Mouse (Mus musculus): ENCODE measurements around the gene Sp140.
"Not testable (repeated sequence)": the region's sequence is repeated elsewhere in the genome, so short reads cannot be mapped to it uniquely, and the experiment has no call there.

Sp140 gene

DNA sequence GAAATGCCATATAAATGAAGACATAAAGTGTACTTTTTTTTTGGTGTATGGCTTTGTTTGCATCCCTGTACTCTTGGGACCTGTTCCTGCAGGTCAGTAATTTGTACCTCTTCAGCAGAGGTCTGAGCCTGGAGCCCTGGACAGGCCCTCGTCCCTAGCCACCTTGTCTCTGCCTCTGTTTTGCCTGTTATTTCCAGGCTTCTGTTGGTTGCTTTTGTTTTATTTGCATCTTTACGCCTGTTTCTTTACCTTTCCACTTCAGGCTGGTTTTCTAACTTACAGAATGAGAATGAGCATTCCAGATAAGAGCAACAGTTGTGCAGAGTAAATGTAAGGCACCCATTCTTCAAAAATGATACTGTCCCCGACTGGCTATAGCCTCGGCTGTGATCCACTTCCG is at the start of gene Sp140:
Sp140 (plus strand) TSS at position 301 of the 400 bp plus-strand sequence.
- not testable (repeated sequence) for DNase-seq (ENCODE audit: low spot score)

DNA sequence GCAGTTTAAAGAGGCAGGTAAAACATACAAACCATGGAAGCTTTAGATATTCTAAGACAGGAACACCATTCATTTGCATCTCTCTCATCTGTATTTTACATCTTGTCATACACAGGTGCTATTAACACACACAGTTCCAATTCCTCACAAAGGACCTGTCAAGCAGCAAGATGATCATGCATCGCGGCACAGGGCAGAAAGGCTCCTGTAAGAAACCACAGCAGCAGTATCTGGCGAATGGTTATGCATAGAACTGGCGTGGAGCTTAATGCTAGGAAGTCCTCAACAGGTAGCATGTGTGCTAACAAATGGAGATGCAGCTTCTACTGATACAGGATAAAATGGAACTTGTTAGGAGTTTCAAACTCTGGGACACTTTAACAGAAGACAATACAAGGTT is 44.9 kb upstream of the Sp140 start:
- DNase-seq (ENCODE audit: low spot score): peak; percentile 12

DNA sequence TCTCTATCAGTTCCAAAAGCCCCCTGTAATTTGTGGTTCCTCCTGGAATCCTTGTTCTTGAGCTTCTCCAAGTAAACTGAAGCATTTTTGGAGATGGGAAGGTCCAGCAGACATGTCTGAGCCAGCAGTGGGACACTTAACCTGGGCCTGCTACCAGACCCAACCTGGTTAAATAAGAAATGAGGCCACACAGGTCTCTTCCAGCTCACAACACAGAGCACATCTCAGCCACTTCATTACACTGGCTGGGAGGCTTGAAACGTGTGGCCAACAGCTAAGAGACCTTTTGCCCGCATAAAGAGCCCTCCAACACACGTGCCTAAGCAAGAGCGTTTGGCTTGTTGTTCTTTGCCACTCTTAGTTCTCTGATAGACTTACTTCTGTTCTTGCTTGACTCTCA is 26.6 kb upstream of the Sp140 start:
- not testable (repeated sequence) for DNase-seq (ENCODE audit: low spot score)

DNA sequence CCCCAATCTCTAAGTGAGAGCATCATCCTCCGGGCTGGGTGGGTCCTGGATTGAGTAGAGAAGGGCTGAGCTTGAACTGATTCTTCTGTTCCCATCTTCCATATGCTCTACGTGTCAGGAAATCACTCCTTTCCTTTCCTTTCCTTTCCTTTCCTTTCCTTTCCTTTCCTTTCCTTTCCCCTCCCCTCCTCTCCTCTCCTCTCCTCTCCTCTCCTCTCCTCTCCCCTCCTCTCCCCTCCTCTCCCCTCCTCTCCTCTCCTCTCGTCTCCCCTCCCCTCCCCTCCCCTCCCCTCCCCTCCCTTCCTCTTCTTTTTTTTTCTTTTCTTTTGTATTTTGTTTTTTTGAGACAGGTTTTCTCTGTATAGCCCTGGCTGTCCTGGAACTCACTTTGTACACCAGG is 24.8 kb upstream of the Sp140 start, which contains the start of gene G530012D18Rik:
G530012D18Rik (plus strand) TSS at position 301 of the 400 bp plus-strand sequence.
- not testable (repeated sequence) for DNase-seq (ENCODE audit: low spot score)

DNA sequence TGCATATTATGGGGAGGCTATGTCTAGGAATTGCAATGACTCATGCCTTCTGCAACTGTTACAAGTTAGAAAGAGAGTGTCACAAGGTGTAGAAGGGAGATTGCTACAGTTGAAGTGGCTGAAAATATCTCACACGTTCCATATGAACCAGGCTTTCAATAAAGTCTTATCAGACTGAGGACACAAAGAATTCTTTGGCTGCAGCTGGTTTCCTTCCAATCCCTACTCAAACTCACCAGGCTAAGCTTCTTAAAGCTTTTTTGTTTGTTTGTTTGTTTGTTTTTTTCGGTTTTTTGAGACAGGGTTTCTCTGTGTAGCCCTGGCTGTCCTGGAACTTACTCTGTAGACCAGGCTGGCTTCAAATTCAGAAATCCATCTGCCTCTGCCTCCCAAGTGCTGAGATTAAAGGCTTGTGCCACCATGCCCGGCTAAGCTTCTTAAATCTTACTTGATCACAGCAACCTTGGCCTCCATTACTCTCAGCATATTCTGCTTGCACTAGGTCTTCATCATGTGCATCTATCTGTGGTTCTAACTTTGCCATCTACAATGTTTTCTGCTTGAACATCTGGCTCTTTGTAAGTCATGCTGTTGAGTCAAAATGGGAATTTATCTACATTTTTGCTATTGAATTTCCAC is 21.7 kb upstream of the Sp140 start:
- not testable (repeated sequence) for DNase-seq (ENCODE audit: low spot score)

DNA sequence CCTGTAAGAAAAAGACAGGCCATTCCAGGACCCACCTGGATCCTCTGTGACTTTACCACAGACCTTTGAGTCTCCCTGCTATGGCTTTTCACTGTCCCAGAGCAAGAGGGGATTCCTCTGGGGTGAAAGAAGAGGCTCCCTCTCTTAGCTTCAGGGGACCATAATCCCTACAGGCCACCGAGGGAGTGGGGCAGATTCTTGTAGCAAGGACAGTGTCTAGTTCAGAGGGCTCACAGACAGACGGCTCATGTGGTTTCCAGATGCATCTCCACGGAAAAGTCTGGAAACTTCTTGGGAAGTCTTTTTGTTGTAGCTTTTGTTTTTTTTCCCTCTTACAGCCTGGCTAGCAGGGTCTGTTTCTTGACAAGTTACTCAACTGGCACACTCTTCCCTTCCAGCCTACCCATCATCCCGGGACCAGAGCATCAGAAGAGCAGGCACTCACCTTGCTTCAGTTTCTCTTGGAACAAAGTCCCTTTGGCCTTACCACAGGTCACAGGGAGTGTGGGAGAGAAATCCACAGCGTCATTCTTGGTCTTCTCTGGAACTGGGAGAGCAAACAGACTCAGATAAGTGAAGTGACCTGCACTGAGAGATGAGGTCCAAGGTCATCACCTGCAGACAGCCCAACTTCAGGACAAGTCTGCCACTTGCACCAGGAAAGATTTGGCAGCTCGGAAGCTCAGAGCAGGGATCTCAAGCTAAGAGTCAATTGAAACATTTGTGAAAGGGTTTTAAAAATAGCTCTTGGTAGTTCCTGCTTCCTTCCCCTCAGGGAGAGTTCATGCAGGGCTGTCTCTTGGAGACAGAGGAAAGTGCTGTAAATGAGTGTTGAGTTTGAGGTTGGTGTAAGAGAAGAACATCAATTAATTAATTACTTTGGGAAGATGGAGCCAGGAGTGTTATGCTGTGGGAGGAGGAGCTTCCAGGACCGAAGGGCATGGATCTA is 20.7 kb upstream of the Sp140 start:
- not testable (repeated sequence) for DNase-seq (ENCODE audit: low spot score)

DNA sequence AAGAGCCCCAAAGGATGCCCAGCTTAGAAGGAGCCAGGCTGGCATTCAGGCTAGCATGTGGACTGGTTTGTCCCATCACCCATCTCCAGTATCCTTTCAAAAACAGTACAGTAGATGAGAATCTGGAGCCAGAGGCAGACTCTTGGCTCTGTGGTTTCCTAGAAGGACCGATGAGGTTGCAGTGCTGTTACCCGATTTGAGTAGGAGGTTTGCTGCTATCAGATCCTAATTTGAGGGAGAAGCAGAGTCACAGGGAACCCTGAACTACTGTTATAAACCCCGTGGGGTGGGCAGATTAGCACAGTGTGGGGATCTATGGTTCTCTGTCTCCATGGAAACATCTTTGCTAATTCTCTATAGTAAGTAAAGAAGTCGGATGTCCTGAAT is 20.0 kb upstream of the Sp140 start:
- not testable (repeated sequence) for DNase-seq (ENCODE audit: low spot score)

DNA sequence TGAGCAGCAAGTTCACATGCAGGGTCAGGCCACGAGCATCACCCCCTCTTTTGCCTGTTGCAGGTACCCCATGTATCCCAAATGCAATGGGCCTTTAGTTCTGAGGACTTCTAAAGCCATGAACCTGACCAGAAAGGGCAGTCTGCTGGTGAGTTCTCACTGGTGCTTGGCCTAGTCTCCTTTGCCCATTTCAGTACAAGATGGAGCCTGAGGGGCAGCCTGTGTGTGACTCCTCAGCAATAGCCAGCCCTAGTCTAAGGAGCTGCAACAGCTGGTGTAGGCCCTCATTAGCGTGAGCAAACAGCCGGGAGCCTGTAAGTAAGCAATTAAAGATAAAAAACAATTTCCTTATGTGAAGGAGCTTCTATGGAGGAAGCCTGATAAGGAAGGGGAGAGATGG is 19.6 kb upstream of the Sp140 start:
- DNase-seq (ENCODE audit: low spot score): not testable (repeated sequence)

DNA sequence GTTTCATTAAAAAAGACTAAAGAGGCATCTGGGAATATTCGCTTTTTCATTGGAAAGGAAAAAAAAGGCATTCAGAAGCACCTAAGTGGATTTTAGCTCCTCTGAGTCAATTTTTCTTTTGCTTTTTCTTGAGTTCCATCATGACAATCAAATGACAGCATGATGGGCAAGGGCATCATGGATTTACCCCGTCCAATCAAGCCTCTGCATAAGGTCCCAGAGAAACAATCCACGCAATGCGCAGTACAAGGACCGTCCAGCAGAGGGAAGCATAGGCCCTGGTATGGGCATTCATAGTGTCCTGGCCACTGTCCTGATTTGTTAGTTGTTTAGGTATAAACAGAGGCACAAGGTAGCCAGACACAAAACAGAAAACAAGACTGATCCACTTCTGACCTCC is 18.7 kb upstream of the Sp140 start:
- DNase-seq (ENCODE audit: low spot score): not testable (repeated sequence)

DNA sequence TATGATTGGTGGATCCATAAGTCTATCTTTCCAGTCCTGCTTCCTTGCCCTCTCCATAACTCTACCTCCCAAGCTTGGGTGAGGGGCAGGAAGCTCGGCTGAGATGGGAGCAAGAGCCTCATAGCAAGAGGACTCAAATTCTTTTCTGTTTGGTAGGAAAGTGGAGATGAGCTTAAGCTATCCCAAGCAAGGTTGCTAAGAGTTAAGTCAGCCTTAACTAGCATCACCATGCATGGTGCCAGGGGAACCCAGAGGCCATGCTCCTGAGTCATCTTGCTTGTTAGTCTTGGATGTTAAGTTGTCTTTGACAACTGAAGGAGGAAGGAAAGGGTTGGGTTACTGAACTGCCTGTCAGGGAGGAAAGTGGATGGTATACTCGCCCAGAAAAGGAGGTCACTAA is 11.5 kb upstream of the Sp140 start:
- DNase-seq (ENCODE audit: low spot score): not testable (repeated sequence)

DNA sequence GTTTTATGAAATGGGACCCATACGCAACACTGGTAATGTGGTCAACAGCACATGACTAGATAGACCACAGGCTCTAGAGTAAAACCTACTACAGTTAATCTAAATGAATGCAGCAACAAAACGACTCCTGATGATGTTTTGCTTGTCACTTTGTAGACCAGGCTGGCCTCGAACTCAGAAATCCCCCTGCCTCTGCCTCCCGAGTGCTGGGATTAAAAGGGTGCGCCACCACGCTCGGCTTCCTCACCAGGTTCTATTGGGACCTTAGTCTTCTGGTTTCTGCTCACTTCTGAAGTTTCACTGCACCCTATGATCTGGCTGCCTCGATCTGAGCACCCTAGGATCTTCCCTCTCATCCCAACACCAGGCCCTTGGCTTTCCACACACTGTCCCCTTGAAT is 7.7 kb upstream of the Sp140 start:
- DNase-seq (ENCODE audit: low spot score): not testable (repeated sequence)

DNA sequence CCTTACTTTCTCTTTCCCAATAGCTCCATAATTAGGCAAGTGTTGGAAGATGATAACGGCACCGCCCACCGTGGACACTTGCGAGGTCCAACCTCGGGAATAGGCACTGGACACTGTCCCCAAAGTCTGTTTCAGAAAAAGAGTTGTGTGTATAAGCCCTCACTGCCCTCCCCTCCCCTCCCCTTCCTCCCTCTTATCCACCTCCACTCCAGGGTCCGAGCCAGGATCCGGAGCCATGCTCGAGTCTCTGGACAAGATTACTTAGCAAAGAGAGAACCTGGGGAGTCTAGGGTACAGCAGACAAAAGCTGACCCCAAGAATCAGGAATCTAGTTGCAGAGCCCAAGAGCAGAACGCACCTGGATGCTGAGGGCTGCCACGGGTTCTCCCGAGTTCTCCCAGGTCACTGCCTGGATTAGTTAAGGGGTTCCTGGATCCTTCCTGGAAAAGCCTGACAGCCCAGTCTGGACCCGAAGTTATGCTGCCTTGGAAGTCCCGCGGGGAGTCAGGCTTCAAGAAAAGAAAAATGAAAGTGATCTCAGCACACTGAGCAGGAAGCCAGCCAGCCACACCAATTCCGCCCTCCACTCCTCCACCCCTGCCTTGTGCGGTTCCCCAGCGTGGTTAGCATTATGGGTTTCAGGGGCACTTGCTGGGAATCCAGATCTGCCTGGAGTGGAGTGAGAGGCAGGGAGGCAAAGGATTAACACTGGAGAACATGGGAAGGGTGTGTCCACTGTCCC is 1.7 kb upstream of the Sp140 start, which contains the start of gene Sp110:
Sp110 (minus strand) TSS at position 547 of the 742 bp plus-strand sequence.
- DNase-seq (ENCODE audit: low spot score): not testable (repeated sequence)

DNA sequence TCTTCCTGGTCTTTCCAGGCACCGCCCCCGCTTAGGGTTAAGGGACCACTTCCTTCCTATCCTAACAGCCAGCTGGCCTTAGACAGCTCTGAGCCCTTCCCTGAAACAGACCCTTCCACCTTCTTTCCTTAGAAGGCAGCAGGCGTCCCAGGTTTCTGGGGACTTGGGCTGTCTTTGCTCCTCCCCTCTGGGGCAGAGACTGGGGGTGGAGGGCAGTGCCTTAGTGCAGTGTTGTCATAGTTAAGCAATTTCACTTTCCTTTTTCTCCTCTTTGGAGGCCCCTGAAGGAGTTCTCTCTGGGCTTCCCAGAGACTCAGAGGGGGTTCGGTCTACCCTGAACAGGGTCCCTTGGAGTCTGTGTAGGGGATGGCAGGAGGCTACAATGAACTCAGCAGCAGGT is 616 bp downstream of the Sp140 start:
- DNase-seq (ENCODE audit: low spot score): peak; percentile 27

DNA sequence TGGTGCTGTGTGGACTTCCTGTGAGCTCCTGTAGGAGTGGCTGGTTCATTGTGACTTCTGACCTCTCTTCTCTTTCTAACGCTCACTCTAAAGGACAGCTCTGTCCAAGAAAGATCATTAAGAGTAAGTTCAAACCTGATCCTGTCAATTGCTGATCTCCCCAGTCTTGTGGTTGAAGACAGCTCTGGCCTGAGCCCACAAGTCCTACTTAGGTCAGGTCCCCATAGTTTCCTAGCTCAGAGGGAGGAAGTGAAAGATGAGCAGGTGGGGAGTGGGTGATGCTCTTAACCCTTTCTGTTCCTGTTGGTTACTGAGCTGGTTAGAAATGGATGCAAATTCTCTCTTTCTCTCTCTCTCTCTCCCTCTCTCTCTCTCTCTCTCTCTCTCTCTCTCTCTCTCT is 4.2 kb downstream of the Sp140 start:
- DNase-seq (ENCODE audit: low spot score): not testable (repeated sequence)

DNA sequence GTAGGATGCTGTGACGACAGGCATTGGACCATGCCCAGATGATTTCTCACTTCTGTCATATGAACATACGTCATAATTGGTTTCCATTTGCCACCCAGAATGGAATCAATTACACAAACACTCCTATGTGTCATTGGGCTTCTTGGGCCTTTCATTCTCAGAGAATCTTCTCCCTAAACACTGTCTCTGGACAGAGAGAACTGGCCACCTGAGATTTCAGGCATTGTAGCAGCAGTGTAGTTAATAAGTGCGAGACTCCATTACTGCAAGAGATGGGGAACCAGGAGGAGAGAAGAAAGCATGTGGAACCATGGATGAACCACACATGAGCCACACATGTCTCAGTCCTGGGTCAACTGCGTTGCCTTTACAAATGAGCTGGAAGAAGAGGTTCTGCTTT is 8.2 kb downstream of the Sp140 start:
- DNase-seq (ENCODE audit: low spot score): not testable (repeated sequence)

DNA sequence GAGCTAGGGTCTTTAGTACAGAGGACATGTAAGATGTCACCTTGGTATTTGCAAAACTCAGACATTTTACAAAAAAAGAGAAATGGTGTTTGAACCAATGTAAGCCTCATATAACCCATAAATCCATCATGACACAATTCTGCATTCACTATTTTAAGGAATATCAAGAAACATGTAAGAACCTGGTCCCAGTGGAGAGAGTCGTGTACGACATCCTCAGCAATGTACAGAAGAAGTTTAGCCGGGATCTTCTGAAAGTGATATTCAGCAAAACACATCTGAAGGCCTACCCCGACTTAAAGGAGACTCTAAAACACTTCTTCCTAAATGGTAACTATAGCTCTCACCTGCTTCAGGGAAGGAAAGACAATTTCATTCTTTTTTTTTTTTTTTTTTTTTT is 10.4 kb downstream of the Sp140 start:
- not testable (repeated sequence) for DNase-seq (ENCODE audit: low spot score)

DNA sequence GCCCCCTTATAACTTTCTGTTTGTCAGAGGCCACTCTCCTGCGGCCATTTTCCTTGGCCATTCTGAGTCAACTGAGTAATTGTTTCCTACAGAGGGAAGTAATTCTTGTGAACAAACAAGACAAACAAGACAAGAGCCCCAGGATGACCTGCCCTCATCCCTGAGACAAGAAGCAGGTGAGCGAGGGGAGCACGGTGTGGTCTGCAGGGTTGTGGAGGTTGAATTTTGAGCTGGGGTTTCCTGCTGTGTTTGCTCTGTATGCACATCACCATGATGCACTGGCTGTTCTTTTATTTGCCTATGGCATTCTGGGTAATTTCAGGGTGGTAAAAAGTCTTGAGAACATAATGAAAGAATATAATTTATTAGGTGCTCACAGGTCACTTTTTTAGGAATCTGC is 14.9 kb downstream of the Sp140 start:
- DNase-seq (ENCODE audit: low spot score): not testable (repeated sequence)

DNA sequence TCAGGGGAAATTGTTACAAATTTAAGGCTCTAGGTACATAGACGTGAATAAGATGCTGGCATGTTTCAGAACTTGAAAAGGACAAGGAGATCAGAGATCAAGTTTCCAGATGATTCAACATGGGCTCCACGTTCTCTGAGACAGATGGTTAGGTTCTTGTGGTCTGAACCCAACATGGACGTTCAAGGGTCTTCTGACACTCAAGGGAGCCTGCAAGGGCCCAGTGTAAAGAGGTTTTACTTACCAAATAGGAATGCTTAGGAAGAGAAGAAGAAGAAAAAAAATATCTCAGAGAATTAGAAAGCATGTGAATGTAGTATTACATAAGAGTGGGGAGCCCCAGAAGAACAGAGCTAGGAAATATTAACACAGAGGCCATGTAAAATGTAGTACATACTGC is 15.6 kb downstream of the Sp140 start:
- DNase-seq (ENCODE audit: low spot score): not testable (repeated sequence)

DNA sequence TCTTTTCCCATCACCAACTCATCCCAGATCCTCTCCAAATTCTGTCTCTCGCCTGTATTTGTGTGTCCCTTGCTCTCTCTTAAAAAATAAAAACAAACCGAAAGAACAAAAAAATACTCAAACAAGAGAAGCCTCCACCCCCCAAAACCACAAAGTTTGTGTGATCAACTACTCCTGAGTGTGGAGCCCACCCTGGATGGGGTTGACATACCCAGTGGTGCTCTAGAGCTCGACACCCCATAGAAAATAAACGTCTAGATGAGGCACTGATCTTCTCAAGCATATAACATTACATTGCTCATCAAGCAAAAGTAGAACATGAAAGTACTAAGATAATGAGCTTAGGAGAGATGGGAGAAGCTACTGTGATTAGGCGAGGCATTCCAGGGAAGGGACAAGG is 17.0 kb downstream of the Sp140 start:
- DNase-seq (ENCODE audit: low spot score): not testable (repeated sequence)

DNA sequence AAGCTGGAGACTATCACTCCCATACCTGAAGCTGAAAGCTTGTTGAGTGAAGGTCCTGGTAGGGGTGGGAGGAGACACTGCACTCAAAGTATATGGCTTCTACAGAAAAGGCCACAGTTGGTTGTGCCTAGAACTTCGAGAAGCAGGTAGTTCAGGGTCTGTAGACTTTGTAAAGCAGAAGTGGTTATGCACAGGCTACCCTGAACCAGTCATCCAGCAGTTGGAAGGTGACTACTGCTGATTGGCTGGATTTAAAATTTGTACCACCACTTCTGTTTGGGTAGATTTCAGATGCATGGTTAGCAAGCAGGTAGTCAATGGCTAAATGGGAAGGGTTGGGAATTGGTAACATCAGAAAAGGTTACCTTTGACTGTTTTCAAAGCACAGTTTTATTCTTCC is 18.5 kb downstream of the Sp140 start:
- DNase-seq (ENCODE audit: low spot score): not testable (repeated sequence)

DNA sequence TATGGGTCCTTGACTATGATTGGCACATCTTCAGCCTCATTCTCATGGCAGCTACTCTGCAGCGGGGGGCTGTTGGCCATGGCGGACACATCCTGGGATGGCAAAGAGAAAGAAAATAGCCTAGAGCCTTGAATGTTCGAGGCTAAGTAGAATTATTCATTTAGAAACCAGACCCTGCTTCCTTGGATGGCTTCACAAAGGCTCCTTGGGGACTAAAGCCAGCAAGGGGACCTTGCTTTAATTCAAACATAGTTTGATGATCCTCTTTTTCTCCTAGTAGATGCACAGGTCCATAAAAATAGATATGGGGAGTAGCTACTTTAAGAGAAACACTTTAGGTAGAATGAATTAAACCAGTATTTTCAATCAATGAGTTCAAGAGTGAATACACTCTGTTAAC is 36.8 kb downstream of the Sp140 start:
- not testable (repeated sequence) for DNase-seq (ENCODE audit: low spot score)

DNA sequence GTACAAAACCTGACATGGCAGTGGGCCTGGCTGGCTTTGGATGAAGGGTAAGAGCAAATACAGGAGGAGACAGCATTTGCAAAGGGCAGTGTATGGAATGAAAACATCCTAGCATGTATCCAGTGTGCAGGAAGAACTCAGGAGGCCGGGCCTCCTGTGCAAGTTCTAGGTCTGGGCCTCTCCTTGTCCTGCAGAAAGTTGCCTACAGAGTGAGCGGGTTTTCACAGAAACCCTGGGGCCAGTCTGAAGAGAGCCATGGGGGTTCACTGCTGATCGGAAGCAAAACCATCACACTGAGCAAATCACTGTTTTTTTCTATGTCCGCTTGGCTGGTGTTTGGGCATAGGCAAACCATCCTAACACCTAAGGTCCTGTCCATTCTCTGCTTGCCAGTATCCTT is 38.0 kb downstream of the Sp140 start:
- DNase-seq (ENCODE audit: low spot score): not testable (repeated sequence)

Data from ovary, postnatal 36 days (tissue).